Mouse (Mus musculus) cortical plate, adult 2 months (tissue): ENCODE measurements at regions not wholly inside any gene's neighbourhood (a gene's known extent, or its start where the extent isn't known, plus 50 kb on each side); places are given as distances from the start of the nearest gene placed in this dataset.

Experiments
- H3K27ac ChIP-seq: fragments of 200-500 bp; 2 replicates; pipeline ENCODE4 v1.5.1; 2012; ENCODE audit warnings: low read length, control low read depth, inconsistent platforms; ENCODE audit not compliant: insufficient read depth
- H3K4me1 ChIP-seq: fragments of 200-500 bp; 2 replicates; pipeline ENCODE4 v1.6.1; 2011; ENCODE audit warnings: low read length; ENCODE audit not compliant: control insufficient read depth, insufficient read depth
- H3K4me3 ChIP-seq: fragments of 200-500 bp; 2 replicates; pipeline ENCODE4 v1.5.1; 2011; ENCODE audit warnings: mild to moderate bottlenecking, low read length, control low read depth; ENCODE audit not compliant: insufficient read depth
- CTCF ChIP-seq: fragments of 200-500 bp; IDR thresholded peaks from 2 replicates; pipeline ENCODE4 v1.5.1; 2011; ENCODE audit warnings: mild to moderate bottlenecking, control low read depth, low read length; ENCODE audit not compliant: insufficient read depth; ENCODE audit errors: extremely low read depth
- POLR2A ChIP-seq: fragments of 200-500 bp; IDR thresholded peaks from 2 replicates; pipeline ENCODE4 v1.6.1; 2011; ENCODE audit warnings: mild to moderate bottlenecking, low read length, control low read depth; ENCODE audit not compliant: insufficient read depth; ENCODE audit errors: extremely low read depth

DNA sequence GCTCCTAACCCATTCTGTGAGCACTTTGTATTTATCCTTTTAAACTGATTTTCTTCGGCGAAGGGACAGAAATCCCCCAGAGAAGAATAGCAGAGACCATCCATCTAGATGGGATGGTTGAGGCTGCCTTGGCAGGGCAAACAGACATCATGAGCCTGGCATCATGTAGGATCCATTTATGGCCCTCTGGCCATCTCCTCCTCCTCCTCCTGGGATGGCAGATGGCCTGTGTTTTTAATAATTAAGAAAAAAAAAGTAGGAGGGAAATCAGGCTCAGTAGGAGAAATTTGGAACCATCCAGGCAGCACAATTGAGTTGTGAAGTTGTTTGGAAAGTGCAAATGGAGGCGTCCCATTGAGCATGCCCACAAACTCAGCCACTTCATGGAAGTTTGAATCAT, 58.8 kb upstream of the Tnp1 start:
- H3K4me1 ChIP-seq = no peaks in the 10 kb centered on the region
- no peak overlapping the region for H3K27ac ChIP-seq
- TF ChIP-seq POLR2A = no peak
- no peak for TF ChIP-seq CTCF
- H3K4me3 ChIP-seq = no peak overlapping the region

DNA sequence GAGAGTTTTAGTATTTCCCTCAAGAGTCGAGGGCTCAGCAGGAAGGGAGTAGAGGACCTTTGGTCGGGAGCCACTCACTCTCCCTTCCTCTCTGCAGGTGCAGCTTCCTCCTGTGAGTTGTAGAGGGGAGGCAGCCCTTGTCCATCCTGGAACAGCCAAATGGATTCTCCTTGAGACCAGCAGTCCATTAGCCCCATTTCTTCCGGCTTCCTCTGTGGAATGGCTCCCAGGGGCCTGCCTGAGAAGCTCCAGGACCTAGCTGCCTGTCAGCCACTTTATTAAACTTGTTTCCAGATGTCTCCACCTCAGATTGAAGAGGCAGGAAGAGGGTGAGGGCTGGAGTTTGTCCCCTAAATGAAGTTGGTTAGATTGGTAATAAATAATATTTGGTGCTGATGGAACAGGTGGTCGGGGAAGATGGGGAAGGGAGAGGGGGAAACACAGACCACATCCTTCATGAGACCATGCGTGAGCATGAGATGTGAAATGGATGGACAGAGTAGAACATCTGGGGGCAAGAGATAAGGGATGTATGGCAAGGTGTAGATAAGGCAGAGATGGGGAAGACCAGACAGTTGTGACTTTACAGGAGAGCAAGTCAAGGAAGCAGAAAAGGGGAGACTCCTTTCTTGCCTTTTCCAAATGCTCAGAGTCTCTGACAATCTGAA, 56.7 kb upstream of the Tnp1 start:
- no peak for TF ChIP-seq POLR2A
- no peak for TF ChIP-seq CTCF
- Histone ChIP-seq H3K27ac (no peak overlapping the region), H3K4me3 (no peak overlapping the region), H3K4me1 (no peaks in the 10 kb centered on the region)

DNA sequence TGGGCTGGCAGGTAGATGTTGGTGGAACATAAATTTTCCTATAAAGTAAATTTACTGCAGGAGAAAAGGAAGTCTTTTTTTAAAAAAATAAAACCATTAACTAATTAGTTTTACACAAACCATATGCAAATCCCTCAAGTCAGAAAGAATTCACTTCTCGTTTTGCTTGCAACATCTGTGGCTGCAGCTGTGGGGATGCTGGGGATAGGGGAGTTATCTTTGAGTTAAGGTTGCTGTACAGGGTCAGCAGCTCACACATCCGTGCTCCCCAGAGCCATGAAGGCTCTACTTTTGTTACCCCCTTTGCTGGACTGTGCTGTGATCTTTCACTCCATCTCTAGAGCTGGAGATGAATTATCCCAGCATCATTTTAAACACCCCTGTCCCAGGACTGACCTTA, 54.4 kb upstream of the Tnp1 start:
- Histone ChIP-seq H3K4me1 (no peaks in the 10 kb centered on the region), H3K4me3 (no peak overlapping the region), H3K27ac (no peak overlapping the region)
- no peak for TF ChIP-seq CTCF
- TF ChIP-seq POLR2A = no peak
